Mouse (Mus musculus): ENCODE data around the gene Hapln1.

DNA sequence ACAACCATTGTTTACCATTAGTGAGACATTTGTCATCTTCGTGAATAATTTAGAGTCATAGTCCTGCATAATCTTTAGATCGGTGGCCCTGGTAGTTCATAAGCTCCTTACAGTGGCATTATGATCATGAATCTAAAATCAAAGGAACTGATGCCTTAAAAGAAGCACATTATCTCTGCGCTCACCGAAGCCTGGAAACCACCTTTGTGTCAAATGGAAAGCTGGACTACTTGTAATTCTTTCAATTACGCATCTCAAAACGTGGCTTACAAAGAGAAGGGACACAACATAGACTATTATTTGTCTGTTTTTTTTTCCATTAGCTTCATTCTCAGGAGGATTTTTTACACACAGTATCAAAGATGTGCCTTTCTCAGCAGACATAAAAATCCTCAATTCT, 45.9 kb upstream of the Hapln1 start:
- TF ChIP-seq POLR2A (IDR thresholded peaks at IDR 0.05; ENCODE audit: insufficient read depth, low read length), result no peak
- TF ChIP-seq CTCF (IDR thresholded peaks at IDR 0.05; ENCODE audit: low read depth, low read length), result no peak
